Mouse (Mus musculus) regulatory T cell (primary cell): Measurements from ENCODE around the gene Ice1.

Source experiments
- in situ Hi-C: fragments of 300-600 bp; cut with MboI, MseI; formaldehyde crosslinking; loops from one replicate; pipeline ENCODE4 v1.15.1; 2025; ENCODE audit warnings: high pct_unique_total_duplicates

The Ice1 gene

GRCm38 (mm10) chr13:70637282-70637661 lies at the start of gene Ice1:
Ice1 (minus strand) TSS chr13:70637634.
- in situ Hi-C loops = no loop called here

DNA sequence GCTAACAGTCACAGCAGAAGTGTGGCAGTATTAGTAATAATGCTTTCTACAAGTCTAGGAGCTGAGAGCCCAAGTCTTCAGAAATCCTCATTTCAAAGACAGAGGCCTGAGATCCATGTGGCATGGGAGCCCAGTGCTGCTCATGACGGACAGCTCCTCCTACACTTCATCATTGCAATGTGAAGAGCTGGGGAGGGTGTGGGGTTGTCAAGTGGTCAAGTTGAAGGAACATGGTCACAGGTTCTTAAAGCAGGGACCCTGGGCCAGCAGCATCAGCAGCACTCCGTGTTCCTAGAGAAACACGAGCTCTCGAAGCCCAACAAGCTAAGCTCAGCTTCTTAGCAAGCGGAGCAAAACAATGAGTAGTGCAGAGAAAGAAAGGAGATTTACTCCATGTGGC lies 48.4 kb upstream of the Ice1 start:
- in situ Hi-C loops = no loop called here

- in situ Hi-C loops = no loop called here
These were observed 47.7 kb upstream of the Ice1 start for GRCm38 (mm10) chr13:70684976-70685609.

GRCm38 (mm10) chr13:70681411-70682183 lies 44.2 kb upstream of the Ice1 start:
- in situ Hi-C loops = no loop called here

- in situ Hi-C loops = no loop called here
These were observed 42.9 kb upstream of the Ice1 start for GRCm38 (mm10) chr13:70680316-70680715.

GRCm38 (mm10) chr13:70677689-70678088 lies 40.3 kb upstream of the Ice1 start:
- in situ Hi-C loops = no loop called here

- in situ Hi-C loops = no loop called here
These were observed 39.1 kb upstream of the Ice1 start for GRCm38 (mm10) chr13:70676243-70677183.

DNA sequence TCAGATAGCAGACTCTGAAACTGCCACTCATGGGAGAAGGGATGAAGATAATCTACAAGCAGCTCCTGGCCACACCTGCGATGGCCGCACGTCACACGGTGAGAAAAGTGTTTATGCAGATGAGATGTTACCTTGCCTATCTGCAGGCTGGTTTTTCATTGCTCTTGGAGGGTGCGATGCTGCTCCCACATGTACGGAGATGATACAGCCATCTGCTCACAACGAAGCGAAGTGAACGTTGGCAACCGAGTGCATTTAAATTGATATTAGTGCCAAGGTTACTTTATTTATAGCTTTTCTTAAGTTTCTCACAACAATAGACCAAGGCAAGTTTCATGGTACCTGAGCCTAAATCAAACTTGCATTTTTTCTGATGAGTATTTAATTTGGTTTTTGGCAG lies 37.6 kb upstream of the Ice1 start:
- in situ Hi-C loops = no loop called here

- in situ Hi-C loops = no loop called here
These were observed 32.6 kb upstream of the Ice1 start for GRCm38 (mm10) chr13:70670080-70670479.

GRCm38 (mm10) chr13:70659715-70660114 lies 22.3 kb upstream of the Ice1 start:
- in situ Hi-C loops = no loop called here

DNA sequence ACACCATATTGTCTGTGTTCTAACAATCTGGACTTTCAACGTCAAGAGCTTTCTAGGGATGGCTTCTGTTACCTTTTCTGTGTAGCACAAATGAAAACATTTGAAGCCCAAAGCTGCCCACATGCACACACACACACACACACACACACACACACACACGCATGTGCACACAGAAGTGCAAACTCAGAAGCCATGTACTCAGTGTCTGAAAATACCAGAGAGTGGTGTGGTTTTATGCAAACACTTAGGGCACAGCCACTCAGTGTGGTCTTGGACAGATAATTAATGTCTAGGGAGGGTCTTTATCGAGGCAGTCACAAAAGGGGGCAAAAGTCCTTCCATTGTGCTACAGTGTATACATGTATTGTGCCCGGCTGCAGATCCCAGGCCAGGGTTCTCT lies 19.3 kb upstream of the Ice1 start:
- in situ Hi-C loops = no loop called here

- in situ Hi-C loops = no loop called here
These were observed 18.9 kb upstream of the Ice1 start for GRCm38 (mm10) chr13:70656329-70656728.

GRCm38 (mm10) chr13:70655570-70655969 lies 18.1 kb upstream of the Ice1 start:
- in situ Hi-C loops = no loop called here

DNA sequence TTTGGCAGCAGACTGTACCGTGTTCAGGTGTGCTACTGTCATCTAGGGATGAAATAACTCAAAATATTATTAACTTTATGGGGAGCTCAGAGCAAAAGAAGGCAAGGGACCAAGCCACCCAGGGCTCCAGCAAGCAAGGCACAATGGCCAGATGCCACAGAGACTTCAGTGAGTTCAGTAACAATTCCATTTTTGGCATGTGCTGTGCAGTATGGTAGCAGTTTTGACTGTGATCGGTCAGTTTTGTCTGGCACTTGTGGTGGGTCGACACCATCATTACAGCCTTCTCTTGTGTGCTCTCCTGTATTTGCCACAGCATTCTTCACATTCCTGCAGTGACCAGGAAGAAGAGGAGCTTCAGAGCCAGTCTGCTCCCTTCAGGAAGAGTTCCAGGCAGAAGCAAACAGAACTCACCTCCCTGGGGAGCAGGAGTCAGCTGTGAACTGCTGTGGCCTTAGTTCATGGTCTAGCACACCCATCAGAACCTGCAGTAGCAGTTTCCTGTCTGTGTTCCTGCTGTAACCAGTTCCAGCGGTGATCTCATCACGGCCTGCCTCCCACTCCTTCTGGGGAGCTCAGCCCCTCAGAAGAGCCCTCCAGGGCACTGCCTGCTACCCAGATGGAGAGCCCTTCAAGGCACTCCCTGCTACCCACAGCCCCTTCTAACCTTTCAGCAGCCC lies 16.8 kb upstream of the Ice1 start:
- in situ Hi-C loops = no loop called here

DNA sequence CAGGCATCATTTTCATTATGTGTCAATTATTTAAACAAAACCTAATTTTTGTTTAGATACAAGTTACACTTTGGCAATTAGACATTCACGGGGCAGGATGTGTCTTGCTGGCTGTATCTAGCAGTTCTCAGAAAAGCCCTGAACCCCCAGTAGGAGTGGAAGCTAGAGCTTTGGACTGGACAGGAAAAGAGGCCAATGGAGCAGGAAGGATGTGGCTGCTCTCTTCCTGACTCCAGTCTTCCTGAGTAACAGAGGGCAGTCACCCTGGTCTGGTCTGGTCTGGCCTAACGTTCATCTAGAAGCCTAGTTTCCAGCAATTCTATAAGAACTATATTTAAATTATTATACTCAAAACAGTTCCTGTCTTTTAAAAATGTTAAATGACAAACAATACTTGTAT lies 16.0 kb upstream of the Ice1 start:
- in situ Hi-C loops = no loop called here

DNA sequence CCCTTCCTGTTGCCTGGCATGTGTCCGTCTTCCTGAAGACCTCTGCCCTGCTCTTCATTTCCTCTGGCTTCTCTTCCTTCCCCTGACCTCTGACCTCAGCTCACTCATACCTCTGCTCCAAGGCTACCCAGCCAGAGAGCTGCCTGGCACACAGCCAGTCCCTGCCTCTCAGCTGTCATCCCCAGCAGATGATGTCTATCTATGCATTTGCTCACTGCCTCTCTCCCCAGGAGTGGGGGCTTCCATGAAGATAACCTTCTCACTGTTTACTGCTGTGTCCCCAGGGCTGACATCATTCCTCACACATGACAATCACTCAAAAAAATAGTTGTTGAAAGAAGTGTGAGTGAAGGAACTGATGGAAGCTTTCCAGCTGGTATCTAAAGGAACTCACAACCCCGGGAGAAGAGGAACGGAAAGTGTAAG lies 12.6 kb upstream of the Ice1 start:
- in situ Hi-C loops = no loop called here

GRCm38 (mm10) chr13:70645968-70646505 lies 8.6 kb upstream of the Ice1 start:
- in situ Hi-C loops = loop anchor here (10.0 kb wide), 1 partner anchor 359 kb away; no protein-coding TSS in a partner anchor

DNA sequence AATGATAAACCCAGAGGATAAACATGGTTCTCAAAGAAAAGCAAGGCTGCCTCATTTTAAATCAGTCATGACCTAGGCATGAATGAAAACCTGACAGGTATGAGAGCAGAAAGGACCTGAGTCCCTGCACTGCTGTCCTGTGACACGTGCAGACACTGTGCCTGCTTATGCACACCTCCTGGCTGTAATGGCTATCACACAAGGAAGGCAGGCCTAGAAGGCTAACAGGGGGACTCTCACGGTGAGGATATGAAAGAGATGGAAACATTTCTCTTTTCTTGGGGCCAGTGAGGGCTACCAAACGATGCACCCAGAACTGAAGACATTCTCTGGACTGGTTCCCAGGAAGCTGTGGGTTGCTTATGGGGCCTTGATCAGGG lies 6.6 kb upstream of the Ice1 start:
- in situ Hi-C loops = loop anchor here (5.0 to 10.0 kb wide), 2 partner anchors 198 to 361 kb away; partner anchors contain the start of gene Adamts16

- in situ Hi-C loops = loop anchor here (5.0 to 10.0 kb wide), 2 partner anchors 199 to 361 kb away; partner anchors contain the start of gene Adamts16
These were observed 6.1 kb upstream of the Ice1 start for GRCm38 (mm10) chr13:70643408-70644082.

- in situ Hi-C loops = loop anchor here (5.0 to 10.0 kb wide), 2 partner anchors 200 to 363 kb away; partner anchors contain the start of gene Adamts16
These were observed 4.5 kb upstream of the Ice1 start for GRCm38 (mm10) chr13:70641941-70642340.
